Mouse (Mus musculus) adrenal gland, postnatal 14 days (tissue): ENCODE results near the gene Olfr374. TPM values are rescaled to one million over a fixed set of nuclear protein-coding genes. Genes with fewer than 3 reads are reported as not detected.

Experiments
- total RNA-seq: library from RNA; stranded (reverse); gene quantifications from 2 replicates; pipeline ENCODE4 v1.2.3, GENCODE M21; 2021

Olfr374 gene
- total RNA-seq, 1 experiment from 2014 or later, result not detected

Other genes with a start within 250 kb of the Olfr374 start
- 7.9 and 8.2 TPM in 2 replicates for gene Zfp709, start 225.0 kb upstream of the Olfr374 start, total RNA-seq
- 5.4 and 7.8 TPM in 2 replicates for gene Zfp882, start 198.4 kb upstream of the Olfr374 start, total RNA-seq
- gene Zfp617, start 198.4 kb upstream of the Olfr374 start, total RNA-seq, result 30.8 and 31.4 TPM in 2 replicates
- gene Zfp961, start 156.0 kb upstream of the Olfr374 start, total RNA-seq, result 22.9 and 24.3 TPM in 2 replicates
- gene Cyp4f18, start 97.4 kb upstream of the Olfr374 start, total RNA-seq, result 1.1 and 4.0 TPM in 2 replicates
- not detected in 2 replicates for gene Olfr372, start 65.8 kb upstream of the Olfr374 start, total RNA-seq
- not detected in 2 replicates for gene Olfr373, start 23.9 kb upstream of the Olfr374 start, total RNA-seq
- 286 and 295 TPM in 2 replicates for gene Tpm4, start 27.9 kb downstream of the Olfr374 start, total RNA-seq
- 64.5 and 66.1 TPM in 2 replicates for gene Rab8a, start 54.2 kb downstream of the Olfr374 start, total RNA-seq
- gene Hsh2d, start 82.6 kb downstream of the Olfr374 start, total RNA-seq, result 0.94 TPM in 1 of 2 replicates, not detected in the other
- not detected in 2 replicates for gene Cib3, start 105.8 kb downstream of the Olfr374 start, total RNA-seq
- not detected in 2 replicates for gene Gm11034, start 106.6 kb downstream of the Olfr374 start, total RNA-seq
- 51.9 and 60.3 TPM in 2 replicates for gene Fam32a, start 112.7 kb downstream of the Olfr374 start, total RNA-seq
- gene Ap1m1, start 133.0 kb downstream of the Olfr374 start, total RNA-seq, result 68.1 and 79.4 TPM in 2 replicates
- gene Gm10282, start 198.2 kb downstream of the Olfr374 start, total RNA-seq, result 16.0 and 16.8 TPM in 2 replicates
- gene Klf2, start 212.0 kb downstream of the Olfr374 start, total RNA-seq, result 73.8 and 95.6 TPM in 2 replicates